Comparison of ENCODE assay signal across 22 mouse cellular contexts in the genomic region with DNA sequence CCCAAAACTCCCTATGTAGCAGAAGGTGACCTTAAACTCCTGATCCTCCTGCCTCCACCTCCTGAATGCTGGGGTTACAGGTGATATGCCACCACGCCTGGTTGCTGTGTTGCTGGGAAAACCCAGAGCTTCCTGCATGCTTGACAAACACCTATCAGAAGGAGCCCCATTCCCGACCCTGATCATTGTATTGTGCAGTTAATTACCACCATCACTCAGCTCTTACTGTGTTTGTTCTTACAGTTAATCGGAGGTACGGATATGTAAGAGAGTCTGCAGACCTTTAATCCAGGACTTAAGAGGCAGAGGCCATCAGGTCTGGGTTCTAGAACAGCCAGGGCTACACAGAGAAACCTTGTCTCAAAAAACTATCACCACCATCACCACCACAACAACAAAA. TPM values are rescaled to one million over a fixed set of nuclear protein-coding genes. Genes with fewer than 3 reads are reported as not detected.
DNase-seq lines count a peak whose midpoint lies in the region; ATAC-seq and TF ChIP-seq lines count a peak whose summit lies in the region.
"Had no signal": no experiment of that assay in that cellular context is flagged by ENCODE, and none has a peak within 500 bp of the region (broad histone marks: within the 10 kb centered on the region; RNA-seq: fewer than 3 reads in every experiment).

No protein-coding gene starts in this region.

- no peaks in the 10 kb centered on the region for H3K9me3 ChIP-seq in heart, embryonic 11.5 days (replicated peaks; ENCODE audit: control insufficient read depth, low read length)
- no peaks in the 10 kb centered on the region for H3K9me3 ChIP-seq in liver, embryonic 11.5 days (ENCODE audit: control insufficient read depth, low read length)
- H3K9me3 ChIP-seq in ES-E14 (ENCODE audit: control insufficient read depth, insufficient read depth, low read depth, low read length): no peaks in the 10 kb centered on the region
- H3K9me3 ChIP-seq in liver, embryonic 13.5 days (replicated peaks): no peaks in the 10 kb centered on the region
- H3K9me3 ChIP-seq: forebrain, embryonic 12.5 days; hindbrain, embryonic 12.5 days; intestine, embryonic 15.5 days; midbrain, embryonic 15.5 days; neural tube, embryonic 12.5 days had no signal

- H3K27ac ChIP-seq in heart, embryonic 11.5 days (ENCODE audit: low read depth, low read length): peak overlapping the region; percentile 74; the same call in 1 of the 2 replicates
- no peak overlapping the region; the same call in 1 of the 2 replicates for H3K27ac ChIP-seq in liver, embryonic 11.5 days (ENCODE audit: low read depth, low read length)
- H3K27ac ChIP-seq in ES-E14 (ENCODE audit: insufficient read depth, low read depth, low read length, poor library complexity, severe bottlenecking): no peak overlapping the region
- H3K27ac ChIP-seq in liver, embryonic 13.5 days: peak overlapping the region; percentile 0; the same call in 1 of the 2 replicates
- H3K27ac ChIP-seq: hindbrain, embryonic 12.5 days; intestine, embryonic 15.5 days; macrophage; midbrain, embryonic 15.5 days; neural tube, embryonic 12.5 days had no signal

- no peak for DNase-seq in heart, postnatal 36 days
- DNase-seq in liver, embryonic 11.5 days (ENCODE audit: low spot score): no peak
- DNase-seq in liver (no peak), ES-E14 (ENCODE audit: low read depth, low spot score) (peak; percentile 82)
- no peak for DNase-seq in liver, embryonic 13.5 days
- DNase-seq in adrenal gland, adult 2 months: no peak
- DNase-seq in kidney, postnatal 25 days: no peak
- DNase-seq: B cell, adult 2 months; cerebellum, adult 11 months; cerebellum, adult 9-11 months; gastrocnemius, postnatal 10 days; heart, adult 11 months; kidney, adult 8-10 months; kidney, postnatal 10 days had no signal

- ATAC-seq in heart, embryonic 11.5 days (replicated peaks; ENCODE audit: insufficient number of reproducible peaks, low FRiP score, low TSS enrichment): no peak
- ATAC-seq in liver, embryonic 11.5 days (replicated peaks; ENCODE audit: low FRiP score): no peak
- no peak for ATAC-seq in liver, embryonic 13.5 days (ENCODE audit: low read depth)
- ATAC-seq: intestine, embryonic 15.5 days; midbrain, embryonic 15.5 days had no signal

- intact Hi-C loops in heart, postnatal 36 days (cut with DNase I): no loop called here

- H3K4me3 ChIP-seq in heart, embryonic 11.5 days (ENCODE audit: low read depth, low read length): no peak overlapping the region
- H3K4me3 ChIP-seq in liver, embryonic 11.5 days (ENCODE audit: low read depth, low read length): 0 out of 2 replicates have a peak overlapping the region, but pooled peaks have one; percentile 17
- H3K4me3 ChIP-seq in ES-E14 (ENCODE audit: insufficient read depth in 1 of 2, low read depth in 1 of 2, low read length in 2 of 2, poor library complexity in 1 of 2, severe bottlenecking in 1 of 2): no peak overlapping the region
- peak overlapping the region; percentile 44 for H3K4me3 ChIP-seq in liver, embryonic 13.5 days (replicated peaks)
- H3K4me3 ChIP-seq: forebrain, embryonic 12.5 days; hindbrain, embryonic 12.5 days; intestine, embryonic 15.5 days; midbrain, embryonic 15.5 days; neural tube, embryonic 12.5 days had no signal

- peaks cover 3% of the 10 kb centered on the region; the same call in 1 of the 2 replicates for H3K36me3 ChIP-seq in heart, embryonic 11.5 days (ENCODE audit: control insufficient read depth, insufficient read depth, low read length)
- 0 out of 2 replicates have a peak, but pooled peaks cover 2% of the 10 kb centered on the region for H3K36me3 ChIP-seq in liver, embryonic 11.5 days (ENCODE audit: control insufficient read depth, insufficient read depth, low read length)
- H3K36me3 ChIP-seq in ES-E14 (ENCODE audit: control insufficient read depth, insufficient read depth, low read length, poor library complexity, severe bottlenecking): no peaks in the 10 kb centered on the region
- H3K36me3 ChIP-seq in liver, embryonic 13.5 days: no peaks in the 10 kb centered on the region
- H3K36me3 ChIP-seq: intestine, embryonic 15.5 days; midbrain, embryonic 15.5 days had no signal

- H3K27me3 ChIP-seq in heart, embryonic 11.5 days (ENCODE audit: control insufficient read depth, insufficient read depth, low read length): no peaks in the 10 kb centered on the region
- H3K27me3 ChIP-seq in liver, embryonic 11.5 days (replicated peaks; ENCODE audit: control insufficient read depth, insufficient read depth, low read length): no peaks in the 10 kb centered on the region
- H3K27me3 ChIP-seq in liver, embryonic 13.5 days: no peaks in the 10 kb centered on the region
- H3K27me3 ChIP-seq: CH12.LX; forebrain, embryonic 12.5 days; hindbrain, embryonic 12.5 days; intestine, embryonic 15.5 days; midbrain, embryonic 15.5 days; neural tube, embryonic 12.5 days had no signal

- H3K4me1 ChIP-seq in heart, embryonic 11.5 days (ENCODE audit: control insufficient read depth, insufficient read depth, low read length): peaks cover 66% of the 10 kb centered on the region
- peaks cover 43% of the 10 kb centered on the region for H3K4me1 ChIP-seq in liver, embryonic 11.5 days (replicated peaks; ENCODE audit: control insufficient read depth, insufficient read depth, low read length)
- H3K4me1 ChIP-seq in ES-E14 (ENCODE audit: control insufficient read depth in 2 of 2, insufficient read depth in 2 of 2, low read length in 2 of 2, poor library complexity in 1 of 2): peaks cover 14 to 48% of the 10 kb centered on the region in 2 experiments
- peaks cover 95% of the 10 kb centered on the region for H3K4me1 ChIP-seq in liver, embryonic 13.5 days (replicated peaks)

- in situ Hi-C loops in ES-E14 (cut with MboI; ENCODE audit: low sequenced_read_pairs in 2 of 2, unreplicated experiment in 2 of 2): no loop called here

- WGBS in heart, embryonic 11.5 days (ENCODE audit: insufficient replicate concordance): 69% methylated on average over 4 of the region's 4 CpGs
- WGBS in liver, embryonic 11.5 days: 79% methylated on average over 4 of the region's 4 CpGs
- 62% methylated on average over 4 of the region's 4 CpGs for WGBS in liver, embryonic 13.5 days (ENCODE audit: insufficient replicate concordance)

- no peak overlapping the region for H3K9ac ChIP-seq in heart, embryonic 11.5 days (ENCODE audit: low read depth, low read length)
- no peak overlapping the region; the same call in 1 of the 2 replicates for H3K9ac ChIP-seq in liver, embryonic 11.5 days (ENCODE audit: low read depth, low read length)
- no peak overlapping the region for H3K9ac ChIP-seq in ES-E14 (ENCODE audit: insufficient read depth, low read depth, low read length, poor library complexity, severe bottlenecking)
- peak overlapping the region; percentile 68 for H3K9ac ChIP-seq in liver, embryonic 13.5 days
- H3K9ac ChIP-seq: forebrain, embryonic 12.5 days; hindbrain, embryonic 12.5 days; intestine, embryonic 15.5 days; midbrain, embryonic 15.5 days; neural tube, embryonic 12.5 days had no signal

- H3K4me2 ChIP-seq in heart, embryonic 11.5 days: no peak overlapping the region
- peak overlapping the region; percentile 59 for H3K4me2 ChIP-seq in liver, embryonic 11.5 days
- peak overlapping the region; percentile 66 for H3K4me2 ChIP-seq in liver, embryonic 13.5 days
- H3K4me2 ChIP-seq: hindbrain, embryonic 12.5 days; intestine, embryonic 15.5 days; midbrain, embryonic 15.5 days; neural tube, embryonic 12.5 days had no signal

TF ChIP-seq in ES-E14, 5 proteins besides CTCF, POLR2A, EP300 and RAD21:
- TF ChIP-seq MAFK (IDR thresholded peaks at IDR 0.05; ENCODE audit: insufficient read depth, low read depth, low read length) (0 out of 2 replicates have a peak, but pooled peaks have one; percentile 16), CHD2 (IDR thresholded peaks at IDR 0.05; ENCODE audit: low read depth, low read length) (no peak; the same call in 1 of the 2 replicates)
TF ChIP-seq in ES-E14: peak in this region for 1.

RNA-seq across cellular contexts. Expression of a gene that starts 18.2 kb away (rescaled TPM):
- 23.5 and 24.4 TPM in 2 replicates for polyA plus RNA-seq in heart, embryonic 11.5 days (2014; fragmentation: Nextera tagmentation; extraction: Ambion mirVana)
- 10 to 100 TPM; 55.4 to 62.3 TPM for total RNA-seq in heart, postnatal 36 days (2021)
- 10.9 and 11.1 TPM in 2 replicates for polyA plus RNA-seq in liver, embryonic 11.5 days (2014; fragmentation: Nextera tagmentation; extraction: Ambion mirVana)
- total RNA-seq in ES-E14 (2012; rRNA removed): 12.9 and 20.7 TPM in 2 replicates
- 2.4 and 2.5 TPM in 2 replicates for polyA plus RNA-seq in liver, embryonic 13.5 days (2015; fragmentation: Nextera tagmentation; extraction: Ambion mirVana)
- total RNA-seq in adrenal gland, adult 2 months (2021): 10 to 100 TPM; 58.6 to 72.1 TPM
- polyA plus RNA-seq in adrenal gland, adult 2 months (2012; rRNA removed): 91.5 and 110 TPM in 2 replicates

Comparison
In these comparisons a context has a peak if more than half of its experiments do, and no peak if none do; other contexts are left out.
1. H3K27ac ChIP-seq: peak in heart, embryonic 11.5 days (single experiment) and liver, embryonic 13.5 days (single experiment); none in liver, embryonic 11.5 days (single experiment) and ES-E14 (single experiment).
2. H3K4me3 ChIP-seq: peak in liver, embryonic 11.5 days (single experiment) and liver, embryonic 13.5 days (single experiment); none in heart, embryonic 11.5 days (single experiment) and ES-E14 (0 of 2).